Mouse (Mus musculus): ENCODE measurements at regions not wholly inside any gene's neighbourhood (a gene's known extent, or its start where the extent isn't known, plus 50 kb on each side); places are given as distances from the start of the nearest gene placed in this dataset.

DNA sequence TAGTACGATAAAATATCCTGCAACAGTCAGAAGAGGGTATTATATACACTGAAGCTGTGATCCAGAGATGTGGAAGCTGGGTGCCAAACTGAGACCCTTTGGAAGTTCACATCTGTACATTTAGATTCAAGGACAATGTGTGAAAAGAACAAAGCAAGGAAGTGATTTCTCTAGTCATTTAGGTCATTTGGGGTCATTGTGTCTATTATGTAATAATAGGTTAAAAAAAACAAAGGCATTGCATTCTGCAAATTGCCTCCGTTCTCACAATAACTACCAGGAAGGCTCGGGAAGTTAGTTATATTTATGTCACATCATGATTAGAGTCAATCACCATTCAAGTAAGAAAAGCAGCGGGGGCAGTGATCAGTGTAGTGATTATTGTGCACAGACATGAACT is 563.3 kb downstream of the Trim52 start:
- no peak for DNase-seq (ENCODE audit: inconsistent age in 2 of 2, low spot score in 1 of 2)

GRCm38 (mm10) chr14:106677970-106678369 is 572.0 kb downstream of the Trim52 start:
- DNase-seq (ENCODE audit: inconsistent age in 2 of 2, low spot score in 1 of 2), result no peak

GRCm38 (mm10) chr14:106681193-106681592 is 575.2 kb downstream of the Trim52 start:
- peak in 1 of 2 experiments; percentile 53 for DNase-seq (ENCODE audit: inconsistent age in 2 of 2, low spot score in 1 of 2)

GRCm38 (mm10) chr14:106687361-106687760 is 581.4 kb downstream of the Trim52 start:
- peak in 1 of 2 experiments; percentile 74 for DNase-seq (ENCODE audit: inconsistent age in 2 of 2, low spot score in 1 of 2)

DNA sequence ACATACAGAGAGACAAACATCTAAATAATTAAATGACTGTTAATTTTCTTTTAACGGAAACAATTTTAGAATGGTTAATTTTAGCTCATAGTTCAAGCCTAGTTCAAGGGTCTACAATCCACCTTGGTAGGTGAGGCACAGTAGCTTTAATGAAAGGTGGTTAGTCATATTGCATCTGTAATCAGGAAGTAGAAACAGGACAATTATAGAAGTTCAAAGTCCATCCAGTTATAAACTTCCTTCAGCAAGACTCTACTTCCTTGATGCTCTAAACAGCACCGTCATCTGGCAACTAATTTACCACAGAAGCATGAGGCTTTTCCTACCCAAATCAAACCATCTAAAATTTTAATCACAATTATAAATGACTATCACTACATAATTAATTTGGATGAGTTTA is 608.0 kb downstream of the Trim52 start:
- DNase-seq (ENCODE audit: inconsistent age in 2 of 2, low spot score in 1 of 2), result no peak

GRCm38 (mm10) chr14:106733825-106734224 is 627.8 kb downstream of the Trim52 start:
- DNase-seq (ENCODE audit: inconsistent age in 2 of 2, low spot score in 1 of 2), result peak in 1 of 2 experiments; percentile 10

GRCm38 (mm10) chr14:106740857-106741256 is 634.9 kb downstream of the Trim52 start:
- no peak for DNase-seq (ENCODE audit: inconsistent age in 2 of 2, low spot score in 1 of 2)

- DNase-seq (ENCODE audit: inconsistent age in 2 of 2, low spot score in 1 of 2), result no peak
Observed at GRCm38 (mm10) chr14:106760150-106760549, 654.2 kb downstream of the Trim52 start.

GRCm38 (mm10) chr14:106763089-106763605 is 657.1 kb downstream of the Trim52 start:
- no peak for DNase-seq (ENCODE audit: inconsistent age in 2 of 2, low spot score in 1 of 2)

GRCm38 (mm10) chr14:106765884-106766467 is 660.0 kb downstream of the Trim52 start:
- DNase-seq (ENCODE audit: inconsistent age in 2 of 2, low spot score in 1 of 2), result peak in 1 of 2 experiments; percentile 54

Data from adrenal gland, adult (tissue).